Mouse (Mus musculus): ENCODE data around the gene Zfp599. TPM values are rescaled to one million over a fixed set of nuclear protein-coding genes. Genes with fewer than 3 reads are reported as not detected.
"Not testable (repeated sequence)": the region's sequence is repeated elsewhere in the genome, so short reads cannot be mapped to it uniquely, and the experiment has no call there.

Gene Zfp599
- polyA plus RNA-seq, 1 experiment from 2014 or later, result 7.8 TPM

- Histone ChIP-seq H3K9ac (ENCODE audit: low read depth, low read length) (no peak overlapping the region), H3K9me3 (ENCODE audit: control insufficient read depth, low read length) (peaks cover 3% of the 10 kb centered on the region; the same call in 1 of the 2 replicates), H3K36me3 (ENCODE audit: control insufficient read depth, insufficient read depth, low read length) (no peaks in the 10 kb centered on the region), H3K4me1 (ENCODE audit: control insufficient read depth, insufficient read depth, low read length) (no peaks in the 10 kb centered on the region), H3K27me3 (ENCODE audit: control insufficient read depth, insufficient read depth, low read length) (no peaks in the 10 kb centered on the region), H3K4me3 (ENCODE audit: low read length) (no peak overlapping the region), H3K4me2 (replicated peaks; ENCODE audit: low read depth, low read length) (no peak overlapping the region), H3K27ac (ENCODE audit: low read depth, low read length) (no peak overlapping the region)
- 84% methylated on average over 15 of the region's 15 CpGs for WGBS
- ATAC-seq (ENCODE audit: low FRiP score, low TSS enrichment), result no peak
Observed at GRCm38 (mm10) chr9:22226846-22227245, 32.8 kb downstream of the Zfp599 start.

- H3K27me3 ChIP-seq (ENCODE audit: control insufficient read depth, insufficient read depth, low read length); H3K9me3 ChIP-seq (ENCODE audit: control insufficient read depth, low read length); H3K27ac ChIP-seq (ENCODE audit: low read depth, low read length); H3K9ac ChIP-seq (ENCODE audit: low read depth, low read length); ATAC-seq (ENCODE audit: low FRiP score, low TSS enrichment); H3K4me1 ChIP-seq (ENCODE audit: control insufficient read depth, insufficient read depth, low read length); H3K36me3 ChIP-seq (ENCODE audit: control insufficient read depth, insufficient read depth, low read length): not testable (repeated sequence)
- Histone ChIP-seq H3K4me2 (replicated peaks; ENCODE audit: low read depth, low read length) (peak overlapping the region; percentile 68), H3K4me3 (ENCODE audit: low read length) (peak overlapping the region; percentile 66)
- WGBS, result 71% methylated on average over 7 of the region's 7 CpGs
Observed at GRCm38 (mm10) chr9:22226389-22226673, 33.4 kb downstream of the Zfp599 start.

GRCm38 (mm10) chr9:22225581-22226388, 33.9 kb downstream of the Zfp599 start, which contains the start of gene Zfp809:
TSS of gene Zfp809 (plus strand) at chr9:22225714.
- ATAC-seq (ENCODE audit: low FRiP score, low TSS enrichment), result peak; percentile 99
- Histone ChIP-seq H3K4me3 (ENCODE audit: low read length) (peak within 1 kb of the TSS; percentile 66), H3K27ac (ENCODE audit: low read depth, low read length) (peak within 1 kb of the TSS; percentile 77), H3K4me1 (ENCODE audit: control insufficient read depth, insufficient read depth, low read length) (no peaks in the 10 kb centered on the region), H3K9ac (ENCODE audit: low read depth, low read length) (peak within 1 kb of the TSS; percentile 70), H3K27me3 (ENCODE audit: control insufficient read depth, insufficient read depth, low read length) (no peaks in the 10 kb centered on the region), H3K9me3 (ENCODE audit: control insufficient read depth, low read length) (peaks cover 3% of the 10 kb centered on the region; the same call in 1 of the 2 replicates), H3K36me3 (ENCODE audit: control insufficient read depth, insufficient read depth, low read length) (no peaks in the 10 kb centered on the region), H3K4me2 (replicated peaks; ENCODE audit: low read depth, low read length) (peak within 1 kb of the TSS; percentile 68)
- 2% methylated on average over 35 of the region's 35 CpGs for WGBS

- Histone ChIP-seq H3K4me2 (replicated peaks; ENCODE audit: low read depth, low read length) (peak overlapping the region; percentile 68), H3K4me3 (ENCODE audit: low read length) (peak overlapping the region; percentile 66), H3K27me3 (ENCODE audit: control insufficient read depth, insufficient read depth, low read length) (no peaks in the 10 kb centered on the region), H3K4me1 (ENCODE audit: control insufficient read depth, insufficient read depth, low read length) (no peaks in the 10 kb centered on the region), H3K36me3 (ENCODE audit: control insufficient read depth, insufficient read depth, low read length) (no peaks in the 10 kb centered on the region), H3K27ac (ENCODE audit: low read depth, low read length) (no peak overlapping the region), H3K9ac (ENCODE audit: low read depth, low read length) (peak overlapping the region; percentile 70; the same call in 1 of the 2 replicates), H3K9me3 (ENCODE audit: control insufficient read depth, low read length) (peaks cover 3% of the 10 kb centered on the region; the same call in 1 of the 2 replicates)
- WGBS, result 28% methylated on average over 17 of the region's 17 CpGs
- ATAC-seq (ENCODE audit: low FRiP score, low TSS enrichment), result peak; percentile 48; the same call in 1 of the 2 replicates
Observed at GRCm38 (mm10) chr9:22224536-22225503, 34.9 kb downstream of the Zfp599 start.

- Histone ChIP-seq H3K27ac (ENCODE audit: low read depth, low read length) (no peak overlapping the region), H3K4me1 (ENCODE audit: control insufficient read depth, insufficient read depth, low read length) (no peaks in the 10 kb centered on the region), H3K4me2 (replicated peaks; ENCODE audit: low read depth, low read length) (no peak overlapping the region), H3K4me3 (ENCODE audit: low read length) (no peak overlapping the region), H3K9ac (ENCODE audit: low read depth, low read length) (no peak overlapping the region), H3K36me3 (ENCODE audit: control insufficient read depth, insufficient read depth, low read length) (no peaks in the 10 kb centered on the region), H3K9me3 (ENCODE audit: control insufficient read depth, low read length) (peaks cover 3% of the 10 kb centered on the region; the same call in 1 of the 2 replicates), H3K27me3 (ENCODE audit: control insufficient read depth, insufficient read depth, low read length) (no peaks in the 10 kb centered on the region)
- 89% methylated on average over 4 of the region's 4 CpGs for WGBS
- no peak for ATAC-seq (ENCODE audit: low FRiP score, low TSS enrichment)
Observed at GRCm38 (mm10) chr9:22224066-22224465, 35.6 kb downstream of the Zfp599 start.

GRCm38 (mm10) chr9:22217858-22218493, 41.7 kb downstream of the Zfp599 start:
- Histone ChIP-seq H3K27ac (ENCODE audit: low read depth, low read length) (no peak overlapping the region), H3K4me2 (replicated peaks; ENCODE audit: low read depth, low read length) (no peak overlapping the region), H3K27me3 (ENCODE audit: control insufficient read depth, insufficient read depth, low read length) (no peaks in the 10 kb centered on the region), H3K4me1 (ENCODE audit: control insufficient read depth, insufficient read depth, low read length) (no peaks in the 10 kb centered on the region), H3K9me3 (ENCODE audit: control insufficient read depth, low read length) (no peaks in the 10 kb centered on the region), H3K4me3 (ENCODE audit: low read length) (no peak overlapping the region), H3K36me3 (ENCODE audit: control insufficient read depth, insufficient read depth, low read length) (no peaks in the 10 kb centered on the region), H3K9ac (ENCODE audit: low read depth, low read length) (no peak overlapping the region)
- WGBS, result 54% methylated on average over 8 of the region's 8 CpGs
- no peak for ATAC-seq (ENCODE audit: low FRiP score, low TSS enrichment)

GRCm38 (mm10) chr9:22216705-22217104, 43.0 kb downstream of the Zfp599 start:
- Histone ChIP-seq H3K9ac (ENCODE audit: low read depth, low read length) (no peak overlapping the region), H3K9me3 (ENCODE audit: control insufficient read depth, low read length) (no peaks in the 10 kb centered on the region), H3K27me3 (ENCODE audit: control insufficient read depth, insufficient read depth, low read length) (no peaks in the 10 kb centered on the region), H3K36me3 (ENCODE audit: control insufficient read depth, insufficient read depth, low read length) (no peaks in the 10 kb centered on the region), H3K4me3 (ENCODE audit: low read length) (no peak overlapping the region), H3K4me1 (ENCODE audit: control insufficient read depth, insufficient read depth, low read length) (no peaks in the 10 kb centered on the region), H3K27ac (ENCODE audit: low read depth, low read length) (no peak overlapping the region), H3K4me2 (replicated peaks; ENCODE audit: low read depth, low read length) (no peak overlapping the region)
- ATAC-seq (ENCODE audit: low FRiP score, low TSS enrichment), result no peak
- 58% methylated on average over 3 of the region's 3 CpGs for WGBS

GRCm38 (mm10) chr9:22214549-22214948, 45.1 kb downstream of the Zfp599 start:
- H3K4me1 ChIP-seq (ENCODE audit: control insufficient read depth, insufficient read depth, low read length), result no peaks in the 10 kb centered on the region
- no peaks in the 10 kb centered on the region for H3K36me3 ChIP-seq (ENCODE audit: control insufficient read depth, insufficient read depth, low read length)
- WGBS, result 79% methylated on average over 2 of the region's 2 CpGs

More at GRCm38 (mm10) chr9:22214549-22214948, 45.1 kb downstream of the Zfp599 start:
- no peak for ATAC-seq (ENCODE audit: low FRiP score, low TSS enrichment)
- no peak overlapping the region for H3K27ac ChIP-seq (ENCODE audit: low read depth, low read length)
- H3K4me2 ChIP-seq (replicated peaks; ENCODE audit: low read depth, low read length), result no peak overlapping the region
- no peak overlapping the region for H3K9ac ChIP-seq (ENCODE audit: low read depth, low read length)
- H3K27me3 ChIP-seq (ENCODE audit: control insufficient read depth, insufficient read depth, low read length), result no peaks in the 10 kb centered on the region
- H3K9me3 ChIP-seq (ENCODE audit: control insufficient read depth, low read length), result no peaks in the 10 kb centered on the region
- H3K4me3 ChIP-seq (ENCODE audit: low read length), result no peak overlapping the region
